Mouse (Mus musculus) neural tube, embryonic 11.5 days (tissue): Measurements from ENCODE around the gene Iglon5. TPM values are rescaled to one million over a fixed set of nuclear protein-coding genes. Genes with fewer than 3 reads are reported as not detected.

Experiments
- ATAC-seq: fragments of 200-750 bp; cut with Nextera tagmentation; 2 replicates; pipeline ENCODE4 v1.8.0; 2017; ENCODE audit warnings: moderate number of reproducible peaks, mild to moderate bottlenecking, moderate TSS enrichment, moderate library complexity; ENCODE audit not compliant: insufficient read depth, low FRiP score, low TSS enrichment
- DNase-seq: peaks from one replicate; pipeline ENCODE4 v3.0.0-alpha.2; 2015; ENCODE audit warnings: low spot score
- H3K27ac ChIP-seq: fragments of 300-500 bp; sonication (generic); 2 replicates; pipeline ENCODE4 v1.5.1; 2014; ENCODE audit warnings: low read depth, mild to moderate bottlenecking, low read length
- H3K27me3 ChIP-seq: fragments of 300-500 bp; sonication (generic); 2 replicates; pipeline ENCODE4 v1.6.1; 2014; ENCODE audit warnings: mild to moderate bottlenecking, low read length, mixed read lengths; ENCODE audit not compliant: control insufficient read depth, insufficient read depth
- H3K36me3 ChIP-seq: fragments of 300-500 bp; sonication (generic); 2 replicates; pipeline ENCODE4 v1.6.1; 2014; ENCODE audit warnings: mild to moderate bottlenecking, low read length, moderate library complexity, mixed read lengths; ENCODE audit not compliant: control insufficient read depth, insufficient read depth
- H3K4me1 ChIP-seq: fragments of 300-500 bp; sonication (generic); 2 replicates; pipeline ENCODE4 v1.6.1; 2014; ENCODE audit warnings: low read length, mixed read lengths; ENCODE audit not compliant: control insufficient read depth, insufficient read depth
- H3K4me2 ChIP-seq: fragments of 300-500 bp; sonication (generic); 2 replicates; pipeline ENCODE4 v1.6.1; 2014; ENCODE audit warnings: low read depth, mild to moderate bottlenecking, moderate library complexity
- H3K4me3 ChIP-seq: fragments of 300-500 bp; sonication (generic); 2 replicates; pipeline ENCODE4 v1.5.1; 2014; ENCODE audit warnings: low read depth, low read length
- H3K9ac ChIP-seq: fragments of 300-500 bp; sonication (generic); 2 replicates; pipeline ENCODE4 v1.6.1; 2014; ENCODE audit warnings: mild to moderate bottlenecking, low read length
- H3K9me3 ChIP-seq: fragments of 300-500 bp; sonication (generic); 2 replicates; pipeline ENCODE4 v1.6.1; 2016; ENCODE audit warnings: low read length; ENCODE audit not compliant: control insufficient read depth
- WGBS: fragments of 180-500 bp; shearing (Covaris S2); extraction: QIAGEN DNeasy Blood & Tissue Kit; methylation state at CpG from one replicate; pipeline ENCODE4 v1.1.7; 2014; 5-methylcytosine and 5-hydroxymethylcytosine counted together
- polyA plus RNA-seq: library from polyadenylated mRNA; unstranded; fragments of >200 nt; fragmentation: Nextera tagmentation; extraction: Ambion mirVana; gene quantifications from 2 replicates; pipeline ENCODE4 v1.2.1, GENCODE M21; 2014

Gene Iglon5
- polyA plus RNA-seq, 1 experiment from 2014 or later, result 2.7 TPM

DNA sequence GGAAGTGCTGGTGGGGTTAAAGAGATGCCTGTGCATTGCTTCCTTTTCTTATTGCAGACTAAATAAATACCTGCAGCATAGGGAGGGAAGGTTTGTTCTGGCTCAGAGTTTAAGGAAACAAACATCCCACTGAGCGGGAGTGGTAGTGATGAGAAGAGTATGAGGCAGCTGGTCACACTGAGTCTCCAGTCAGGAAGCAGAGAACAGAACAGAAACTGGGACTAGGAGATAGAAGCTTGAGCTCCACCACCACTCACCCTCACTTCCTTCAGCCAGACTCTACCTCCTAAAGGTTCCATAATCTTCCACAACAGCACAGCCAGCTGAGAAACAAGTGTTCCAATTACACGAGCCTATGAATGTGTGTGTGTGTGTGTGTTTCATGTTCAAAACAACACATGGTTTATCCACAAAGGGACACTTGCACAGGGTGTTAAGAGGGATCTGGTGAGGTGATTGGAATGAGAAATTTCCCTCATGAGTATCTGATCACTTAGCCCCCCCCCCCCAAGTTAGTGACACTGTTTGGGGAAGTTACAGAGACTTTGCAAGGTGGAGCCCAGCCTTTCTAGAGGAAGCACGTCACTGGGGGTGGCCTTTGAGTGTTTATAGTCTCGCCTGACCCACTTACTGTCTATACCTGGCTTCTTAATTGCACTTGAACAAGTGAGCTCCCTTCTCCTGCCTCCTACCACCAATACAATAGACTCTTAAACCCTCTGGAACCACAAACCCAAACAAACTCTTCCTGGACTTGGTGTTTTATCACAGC is 22.0 kb upstream of the Iglon5 start:
- no peak overlapping the region for H3K4me3 ChIP-seq
- H3K4me1 ChIP-seq, result no peaks in the 10 kb centered on the region
- no peaks in the 10 kb centered on the region for H3K27me3 ChIP-seq
- H3K27ac ChIP-seq, result no peak overlapping the region
- no peaks in the 10 kb centered on the region for H3K36me3 ChIP-seq
- ATAC-seq, result no peak
- DNase-seq, result no peak
- H3K9me3 ChIP-seq, result no peaks in the 10 kb centered on the region
- WGBS, result 54% methylated on average over 4 of the region's 4 CpGs
- no peak overlapping the region for H3K4me2 ChIP-seq
- no peak overlapping the region for H3K9ac ChIP-seq

- Histone ChIP-seq H3K36me3 (no peaks in the 10 kb centered on the region), H3K27ac (no peak overlapping the region), H3K4me2 (no peak overlapping the region), H3K4me1 (no peaks in the 10 kb centered on the region), H3K9me3 (no peaks in the 10 kb centered on the region), H3K4me3 (no peak overlapping the region), H3K9ac (no peak overlapping the region), H3K27me3 (no peaks in the 10 kb centered on the region)
- ATAC-seq (peak; percentile 60; the same call in 1 of the 2 replicates), DNase-seq (peak; percentile 71)
- WGBS, result 12% methylated on average over 21 of the region's 21 CpGs
Measured at GRCm38 (mm10) chr7:43495343-43496021, 5.6 kb upstream of the Iglon5 start.

- Histone ChIP-seq H3K9me3 (no peaks in the 10 kb centered on the region), H3K27me3 (no peaks in the 10 kb centered on the region), H3K4me3 (no peak overlapping the region), H3K9ac (peak overlapping the region; percentile 86; the same call in 1 of the 2 replicates), H3K4me1 (no peaks in the 10 kb centered on the region), H3K4me2 (no peak overlapping the region), H3K36me3 (no peaks in the 10 kb centered on the region), H3K27ac (no peak overlapping the region)
- DNase-seq (no peak), ATAC-seq (no peak)
- WGBS, result 73% methylated on average over 9 of the region's 9 CpGs
Measured at GRCm38 (mm10) chr7:43490861-43491260, 986 bp upstream of the Iglon5 start.

- Histone ChIP-seq H3K9ac (peak overlapping the region; percentile 86), H3K27ac (peak overlapping the region; percentile 53; the same call in 1 of the 2 replicates), H3K27me3 (no peaks in the 10 kb centered on the region), H3K4me3 (peak overlapping the region; percentile 61), H3K36me3 (no peaks in the 10 kb centered on the region), H3K4me2 (peak overlapping the region; percentile 75), H3K4me1 (no peaks in the 10 kb centered on the region), H3K9me3 (no peaks in the 10 kb centered on the region)
- WGBS, result 0% methylated on average over 4 of the region's 13 CpGs
- peak; percentile 90 for ATAC-seq
- DNase-seq, result peak; percentile 82
Measured at GRCm38 (mm10) chr7:43490182-43490584, 308 bp upstream of the Iglon5 start.

DNA sequence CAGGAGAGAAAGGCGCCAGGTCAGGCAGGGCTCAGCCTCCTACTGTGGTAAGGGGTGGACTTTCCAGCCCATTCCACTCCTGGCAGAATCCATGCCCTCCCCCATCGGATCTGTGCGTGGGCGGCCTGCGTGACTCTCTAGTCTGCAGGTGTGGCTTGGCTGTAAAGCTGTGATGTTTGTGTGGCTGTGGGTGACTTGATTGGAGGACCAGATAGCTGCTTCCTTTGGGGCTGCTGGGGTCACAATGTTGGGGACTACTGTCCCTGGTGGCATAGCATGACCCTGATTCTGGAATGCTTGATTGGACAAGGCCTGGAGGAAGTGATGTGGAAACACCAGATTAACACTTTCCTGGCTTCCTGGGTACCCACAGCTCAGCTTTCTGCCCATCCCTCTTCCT is 1.2 kb downstream of the Iglon5 start:
- no peaks in the 10 kb centered on the region for H3K9me3 ChIP-seq
- H3K4me3 ChIP-seq, result no peak overlapping the region
- no peak overlapping the region for H3K27ac ChIP-seq
- peak overlapping the region; percentile 16; the same call in 1 of the 2 replicates for H3K4me2 ChIP-seq
- H3K9ac ChIP-seq, result no peak overlapping the region
- no peak for DNase-seq
- H3K36me3 ChIP-seq, result no peaks in the 10 kb centered on the region
- H3K4me1 ChIP-seq, result no peaks in the 10 kb centered on the region
- ATAC-seq, result no peak
- WGBS, result 48% methylated on average over 5 of the region's 5 CpGs
- no peaks in the 10 kb centered on the region for H3K27me3 ChIP-seq

DNA sequence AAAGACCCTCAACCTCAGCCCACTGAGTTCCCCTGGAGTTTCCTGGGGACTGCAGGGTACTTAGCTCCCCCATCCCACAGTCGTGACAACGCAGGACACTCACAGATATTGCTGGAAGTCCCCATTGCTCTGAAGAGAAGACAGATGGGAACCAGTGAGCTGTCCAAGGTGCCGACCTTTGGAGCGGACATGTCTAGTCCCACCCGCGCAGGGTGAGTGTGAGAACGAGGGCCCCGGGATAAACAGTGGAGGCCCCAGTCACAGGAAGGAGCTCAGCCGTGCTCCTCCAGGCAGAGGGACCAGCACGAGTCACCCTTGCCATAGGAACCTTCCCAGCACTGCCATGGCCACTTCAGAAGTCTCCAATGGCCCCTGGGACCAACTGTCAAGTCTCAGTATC is 6.6 kb downstream of the Iglon5 start:
- Histone ChIP-seq H3K4me1 (no peaks in the 10 kb centered on the region; the same call in 1 of the 2 replicates), H3K9me3 (no peaks in the 10 kb centered on the region), H3K27me3 (no peaks in the 10 kb centered on the region), H3K27ac (no peak overlapping the region), H3K4me3 (no peak overlapping the region), H3K4me2 (no peak overlapping the region), H3K36me3 (no peaks in the 10 kb centered on the region), H3K9ac (no peak overlapping the region)
- DNase-seq (no peak), ATAC-seq (no peak)
- 18% methylated on average over 10 of the region's 10 CpGs for WGBS

GRCm38 (mm10) chr7:43482090-43482716 is 7.7 kb downstream of the Iglon5 start:
- ATAC-seq, result peak; percentile 77

GRCm38 (mm10) chr7:43481191-43481590 is 8.7 kb downstream of the Iglon5 start:
- H3K9ac ChIP-seq, result no peak overlapping the region
- no peaks in the 10 kb centered on the region for H3K36me3 ChIP-seq
- H3K9me3 ChIP-seq, result no peaks in the 10 kb centered on the region
- no peak overlapping the region for H3K4me2 ChIP-seq
- DNase-seq, result no peak
- no peak overlapping the region for H3K27ac ChIP-seq
- WGBS, result 59% methylated on average over 3 of the region's 3 CpGs
- no peak overlapping the region for H3K4me3 ChIP-seq
- H3K4me1 ChIP-seq, result no peaks in the 10 kb centered on the region; the same call in 1 of the 2 replicates
- peaks cover 17% of the 10 kb centered on the region for H3K27me3 ChIP-seq
- ATAC-seq, result no peak

More at GRCm38 (mm10) chr7:43482090-43482716, 7.7 kb downstream of the Iglon5 start:
- H3K9me3 ChIP-seq, result no peaks in the 10 kb centered on the region
- H3K4me2 ChIP-seq, result no peak overlapping the region
- WGBS, result 47% methylated on average over 8 of the region's 8 CpGs
- H3K27me3 ChIP-seq, result peaks cover 8% of the 10 kb centered on the region
- DNase-seq, result peak; percentile 60
- H3K4me1 ChIP-seq, result no peaks in the 10 kb centered on the region; the same call in 1 of the 2 replicates
- no peak overlapping the region for H3K4me3 ChIP-seq
- H3K36me3 ChIP-seq, result no peaks in the 10 kb centered on the region
- H3K27ac ChIP-seq, result no peak overlapping the region
- no peak overlapping the region for H3K9ac ChIP-seq
